Mouse (Mus musculus) kidney, postnatal 0 days (tissue): ENCODE measurements at regions not wholly inside any gene's neighbourhood (a gene's known extent, or its start where the extent isn't known, plus 50 kb on each side); places are given as distances from the start of the nearest gene placed in this dataset.

ENCODE experiments used
- ATAC-seq: fragments of 200-750 bp; cut with Nextera tagmentation; replicated peaks from 2 replicates; pipeline ENCODE4 v1.8.0; 2017; ENCODE audit warnings: low read depth, moderate number of reproducible peaks, moderate TSS enrichment, moderate library complexity; ENCODE audit not compliant: low FRiP score
- DNase-seq: peaks from one replicate; pipeline ENCODE4 v3.0.0-alpha.2; 2016; ENCODE audit warnings: low spot score
- H3K27ac ChIP-seq: fragments of 300-500 bp; sonication (generic); 2 replicates; pipeline ENCODE4 v1.5.1; 2014; ENCODE audit warnings: mild to moderate bottlenecking
- H3K27me3 ChIP-seq: fragments of 300-500 bp; sonication (generic); 2 replicates; pipeline ENCODE4 v1.6.1; 2014; ENCODE audit warnings: low read length, mixed read lengths; ENCODE audit not compliant: insufficient read depth
- H3K36me3 ChIP-seq: fragments of 300-500 bp; sonication (generic); 2 replicates; pipeline ENCODE4 v1.6.1; 2014; ENCODE audit warnings: low read length, mixed read lengths; ENCODE audit not compliant: insufficient read depth
- H3K4me1 ChIP-seq: fragments of 300-500 bp; sonication (generic); replicated peaks from 2 replicates; pipeline ENCODE4 v1.6.1; 2014; ENCODE audit warnings: antibody characterized with exemption, low read length, mixed read lengths; ENCODE audit not compliant: insufficient read depth
- H3K4me2 ChIP-seq: fragments of 300-500 bp; sonication (generic); 2 replicates; pipeline ENCODE4 v1.6.1; 2014; ENCODE audit warnings: mild to moderate bottlenecking, low read length, moderate library complexity, mixed read lengths
- H3K4me3 ChIP-seq: fragments of 300-500 bp; sonication (generic); replicated peaks from 2 replicates; pipeline ENCODE4 v1.5.1; 2014; ENCODE audit warnings: low read depth, low read length
- H3K9ac ChIP-seq: fragments of 300-500 bp; sonication (generic); 2 replicates; pipeline ENCODE4 v1.6.1; 2014; ENCODE audit warnings: low read depth, low read length
- H3K9me3 ChIP-seq: fragments of 300-500 bp; sonication (generic); replicated peaks from 2 replicates; pipeline ENCODE4 v1.6.1; 2016; ENCODE audit warnings: low read length, inconsistent platforms, mixed read lengths
- CTCF ChIP-seq: IDR thresholded peaks from 2 replicates; pipeline ENCODE4 v1.5.1; 2016; ENCODE audit warnings: antibody characterized with exemption, low read depth, mild to moderate bottlenecking, moderate library complexity
- WGBS: fragments of 180-500 bp; shearing (Covaris S2); extraction: QIAGEN DNeasy Blood & Tissue Kit; methylation state at CpG from one replicate; pipeline ENCODE4 v1.1.7; 2014; 5-methylcytosine and 5-hydroxymethylcytosine counted together

DNA sequence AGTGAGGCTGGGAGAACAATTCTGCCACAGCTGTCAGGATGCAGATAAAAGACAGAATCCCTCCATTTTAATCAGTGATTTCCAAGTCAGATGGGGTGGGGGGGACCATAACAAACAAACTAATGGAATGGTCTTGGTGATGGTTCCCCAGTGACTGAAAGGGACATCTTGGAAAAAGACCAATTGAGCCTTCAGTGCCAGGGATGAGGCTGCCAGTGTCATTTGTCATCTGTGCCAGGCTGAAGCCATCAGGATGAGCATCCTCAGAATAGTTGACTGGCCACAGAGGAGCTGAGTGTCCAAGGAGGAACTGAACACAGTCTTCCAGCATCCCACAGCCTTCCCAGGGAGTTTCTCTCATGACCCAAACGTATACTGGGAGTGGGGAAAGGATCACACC lies 749.3 kb downstream of the Epm2a start:
- Histone ChIP-seq H3K4me2 (no peak overlapping the region), H3K4me1 (no peaks in the 10 kb centered on the region), H3K9me3 (no peaks in the 10 kb centered on the region), H3K27ac (no peak overlapping the region), H3K27me3 (no peaks in the 10 kb centered on the region), H3K36me3 (no peaks in the 10 kb centered on the region), H3K9ac (no peak overlapping the region), H3K4me3 (no peak overlapping the region)
- ATAC-seq (no peak), DNase-seq (no peak)
- 38% methylated on average over 1 of the region's 1 CpGs for WGBS
- TF ChIP-seq CTCF, result no peak

DNA sequence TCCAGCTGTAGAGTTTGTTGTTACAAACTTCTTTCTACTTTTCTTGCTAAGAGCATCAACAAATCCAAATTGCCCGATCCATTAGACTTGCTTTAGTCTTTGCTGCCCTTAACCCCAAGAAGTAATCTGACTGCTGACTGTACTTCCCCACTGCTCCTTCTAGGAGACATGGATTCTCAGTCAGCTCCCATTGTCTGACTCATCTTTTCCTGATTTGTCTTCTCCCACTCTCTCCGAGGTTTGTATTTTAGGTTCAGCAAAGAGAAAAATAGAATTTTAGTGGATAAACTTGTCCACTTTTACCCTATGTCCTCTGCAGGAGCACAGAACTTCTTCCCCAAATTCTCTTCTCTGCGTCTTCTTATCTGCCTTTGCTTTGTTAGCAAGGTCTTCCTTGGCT lies 753.5 kb downstream of the Epm2a start:
- H3K4me1 ChIP-seq, result no peaks in the 10 kb centered on the region
- no peak for TF ChIP-seq CTCF
- WGBS, result 89% methylated on average over 3 of the region's 3 CpGs

DNA sequence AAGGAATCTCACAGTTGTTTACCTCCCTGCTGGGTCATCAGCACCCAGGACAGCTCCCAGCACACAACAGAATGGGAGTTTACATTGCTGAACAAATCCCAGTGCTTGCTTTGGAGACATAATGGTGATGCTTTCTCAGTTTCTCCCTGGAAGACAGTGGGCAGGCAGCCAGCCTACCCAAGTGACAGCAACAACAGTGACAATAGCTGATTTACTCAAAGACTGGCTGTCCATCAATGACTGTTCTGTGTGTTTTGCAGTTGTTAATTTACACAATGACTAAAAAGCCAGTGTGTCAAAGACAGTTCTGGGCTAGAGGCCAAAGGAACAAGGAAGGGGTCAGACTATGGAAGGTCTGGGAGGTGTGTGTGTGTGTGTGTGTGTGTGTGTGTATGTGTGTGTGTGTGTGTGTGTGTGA lies 762.2 kb downstream of the Utrn start:
- H3K9ac ChIP-seq, result no peak overlapping the region
- H3K27me3 ChIP-seq, result no peaks in the 10 kb centered on the region
- DNase-seq (peak; percentile 70), ATAC-seq (no peak)
- no peak for TF ChIP-seq CTCF
- no peaks in the 10 kb centered on the region for H3K4me1 ChIP-seq
- H3K9me3 ChIP-seq, result no peaks in the 10 kb centered on the region
- H3K36me3 ChIP-seq, result no peaks in the 10 kb centered on the region
- H3K27ac ChIP-seq, result no peak overlapping the region
- no peak overlapping the region for H3K4me2 ChIP-seq
- H3K4me3 ChIP-seq, result no peak overlapping the region

More for the DNA sequence above, 753.5 kb downstream of the Epm2a start:
- Histone ChIP-seq H3K27ac (no peak overlapping the region), H3K9me3 (no peaks in the 10 kb centered on the region), H3K4me3 (no peak overlapping the region), H3K9ac (no peak overlapping the region), H3K4me2 (no peak overlapping the region), H3K36me3 (no peaks in the 10 kb centered on the region), H3K27me3 (no peaks in the 10 kb centered on the region)
- ATAC-seq, result no peak
- no peak for DNase-seq

- ATAC-seq (no peak), DNase-seq (no peak)
- Histone ChIP-seq H3K27ac (no peak overlapping the region), H3K9ac (no peak overlapping the region), H3K36me3 (no peaks in the 10 kb centered on the region), H3K4me1 (no peaks in the 10 kb centered on the region), H3K4me2 (no peak overlapping the region), H3K27me3 (no peaks in the 10 kb centered on the region), H3K9me3 (no peaks in the 10 kb centered on the region), H3K4me3 (no peak overlapping the region)
- TF ChIP-seq CTCF, result no peak
- WGBS, result 83% methylated on average over 1 of the region's 1 CpGs
Observed at GRCm38 (mm10) chr10:12111720-12112119, 757.4 kb downstream of the Utrn start.

GRCm38 (mm10) chr10:12115767-12116166 lies 753.4 kb downstream of the Utrn start:
- Histone ChIP-seq H3K27me3 (no peaks in the 10 kb centered on the region), H3K4me2 (no peak overlapping the region), H3K4me1 (no peaks in the 10 kb centered on the region), H3K9me3 (no peaks in the 10 kb centered on the region), H3K27ac (no peak overlapping the region), H3K9ac (no peak overlapping the region), H3K36me3 (no peaks in the 10 kb centered on the region), H3K4me3 (no peak overlapping the region)
- ATAC-seq (no peak), DNase-seq (no peak)
- WGBS, result 78% methylated on average over 3 of the region's 3 CpGs
- TF ChIP-seq CTCF, result no peak

- no peak overlapping the region for H3K4me3 ChIP-seq
- DNase-seq, result no peak
- H3K27me3 ChIP-seq, result no peaks in the 10 kb centered on the region
- no peak overlapping the region for H3K27ac ChIP-seq
- H3K36me3 ChIP-seq, result no peaks in the 10 kb centered on the region
- H3K9ac ChIP-seq, result no peak overlapping the region
- H3K4me1 ChIP-seq, result no peaks in the 10 kb centered on the region
- no peak for TF ChIP-seq CTCF
- ATAC-seq, result no peak
- no peak overlapping the region for H3K4me2 ChIP-seq
- H3K9me3 ChIP-seq, result no peaks in the 10 kb centered on the region
- WGBS, result 67% methylated on average over 6 of the region's 6 CpGs
Observed at GRCm38 (mm10) chr10:12116662-12117303, 752.4 kb downstream of the Utrn start.

DNA sequence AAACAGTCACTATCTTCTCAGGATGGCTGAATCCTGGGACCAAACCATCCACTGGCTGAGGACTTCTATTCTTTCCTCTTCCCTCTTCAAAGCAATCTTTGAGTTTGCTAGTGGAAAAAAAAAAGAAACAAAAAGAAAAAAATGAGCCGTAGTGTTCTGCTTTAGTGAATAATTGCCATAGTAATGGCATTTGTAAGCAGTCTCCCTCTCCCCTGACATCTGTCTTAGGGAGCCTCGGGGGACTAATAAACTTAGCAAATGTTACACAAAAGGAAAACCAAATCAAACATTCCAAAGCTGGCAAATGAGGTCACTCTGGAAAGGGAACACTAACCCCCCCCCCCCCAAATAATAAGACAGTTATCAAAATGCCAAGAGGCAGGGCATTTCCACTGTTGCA lies 744.9 kb downstream of the Utrn start:
- Histone ChIP-seq H3K9ac (no peak overlapping the region), H3K9me3 (no peaks in the 10 kb centered on the region), H3K4me3 (no peak overlapping the region), H3K27me3 (no peaks in the 10 kb centered on the region), H3K36me3 (no peaks in the 10 kb centered on the region), H3K4me2 (no peak overlapping the region), H3K27ac (no peak overlapping the region), H3K4me1 (no peaks in the 10 kb centered on the region)
- WGBS, result 38% methylated on average over 2 of the region's 2 CpGs
- no peak for TF ChIP-seq CTCF
- ATAC-seq, result no peak
- no peak for DNase-seq
